Mouse (Mus musculus): ENCODE measurements at regions not wholly inside any gene's neighbourhood (a gene's known extent, or its start where the extent isn't known, plus 50 kb on each side); places are given as distances from the start of the nearest gene placed in this dataset.

DNA sequence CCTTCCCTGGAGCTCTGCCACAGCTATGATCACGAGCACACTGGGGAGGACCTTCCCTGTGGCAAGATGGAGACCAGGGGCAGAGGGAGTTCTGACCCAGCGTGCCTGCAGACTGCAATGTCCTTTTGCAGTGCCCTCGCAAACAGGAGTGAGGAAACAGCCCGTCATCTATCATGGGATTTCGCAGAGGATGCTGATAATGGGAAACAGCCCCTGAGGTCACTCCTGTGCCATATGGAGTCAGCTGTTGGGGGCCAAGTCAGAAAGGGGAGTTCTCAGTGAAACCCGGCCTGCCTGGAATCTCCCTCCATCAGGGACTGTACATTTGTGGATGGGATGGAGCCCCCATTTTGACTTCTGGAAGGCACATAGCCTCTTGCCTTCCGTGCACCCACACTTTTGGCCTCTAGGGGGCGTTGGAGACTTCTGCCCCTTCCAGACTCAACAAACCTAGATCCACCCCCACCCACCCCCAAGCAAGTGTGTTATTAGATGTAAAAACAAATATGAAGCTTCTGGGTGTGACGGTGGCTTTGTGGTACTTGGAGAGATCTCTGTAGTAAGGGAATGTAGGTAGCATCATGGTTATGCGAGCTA, 98.1 kb downstream of the Kdr start:
- DNase-seq: peak; percentile 23

DNA sequence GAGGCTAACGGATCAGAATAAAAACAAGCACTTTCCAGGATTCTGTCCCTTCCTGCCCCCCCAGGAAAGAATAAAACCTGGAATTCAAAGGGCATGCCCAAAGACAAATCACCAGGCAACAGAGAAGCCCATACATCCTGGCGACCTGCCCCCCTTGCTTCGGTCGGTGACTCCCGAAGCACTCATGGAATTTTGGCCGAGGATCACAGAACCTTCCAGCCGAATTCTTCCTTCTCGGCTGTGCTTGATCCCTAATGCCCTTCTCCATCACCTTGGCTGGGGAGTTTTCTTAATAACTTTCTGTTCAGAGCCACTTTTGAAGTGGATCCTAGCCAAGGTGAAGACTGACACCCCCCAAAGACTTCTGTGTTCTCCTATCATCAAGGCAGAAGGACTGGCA, 99.9 kb downstream of the Kdr start:
- no peak for DNase-seq

- DNase-seq: no peak
These were observed 100.7 kb downstream of the Kdr start for GRCm38 (mm10) chr5:75877609-75877971.

- peak; percentile 22 for DNase-seq
These were observed 101.2 kb downstream of the Kdr start for GRCm38 (mm10) chr5:75876871-75877608.

DNA sequence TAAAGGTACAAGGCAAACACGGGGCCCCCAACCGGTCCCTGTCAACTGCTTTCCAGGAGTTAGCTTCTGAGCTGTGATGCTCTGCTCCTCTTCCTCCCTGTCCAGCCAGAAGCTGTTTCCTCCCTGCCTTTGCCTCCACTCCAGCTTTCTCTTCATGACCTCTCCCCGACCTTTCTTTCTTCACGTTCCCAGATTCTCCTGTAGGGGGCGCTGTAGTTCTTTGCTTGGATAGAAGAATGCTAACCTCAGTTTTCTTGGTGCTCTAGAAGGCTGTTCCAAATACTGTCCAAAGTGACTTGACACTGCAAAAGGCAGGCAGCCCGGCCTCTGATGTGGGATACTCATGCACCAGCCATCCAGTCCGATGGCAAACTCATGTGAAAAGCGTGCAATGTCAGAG, 107.1 kb downstream of the Kdr start:
- peak; percentile 89 for DNase-seq

DNA sequence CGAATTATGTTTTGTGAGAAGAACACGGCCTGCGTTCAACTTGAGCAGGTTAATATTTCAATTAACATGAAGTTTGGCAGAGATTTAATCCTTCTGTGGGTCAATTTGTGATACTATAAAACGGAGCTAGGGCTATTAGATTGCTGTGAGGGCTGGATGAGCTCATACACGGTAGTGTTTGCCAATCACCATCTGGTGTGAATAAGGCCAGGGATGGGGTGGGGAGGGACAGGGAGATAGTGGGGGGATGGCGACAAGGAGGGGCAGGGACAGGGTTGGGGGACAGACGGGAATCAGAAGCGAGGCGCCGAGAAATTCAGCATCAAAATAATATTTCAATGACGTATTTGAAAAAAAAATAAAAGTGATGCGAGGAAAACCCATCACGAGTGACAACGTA, 107.6 kb downstream of the Kdr start:
- no peak for DNase-seq

- DNase-seq: no peak
These were observed 108.7 kb downstream of the Kdr start for GRCm38 (mm10) chr5:75869535-75869934.

DNA sequence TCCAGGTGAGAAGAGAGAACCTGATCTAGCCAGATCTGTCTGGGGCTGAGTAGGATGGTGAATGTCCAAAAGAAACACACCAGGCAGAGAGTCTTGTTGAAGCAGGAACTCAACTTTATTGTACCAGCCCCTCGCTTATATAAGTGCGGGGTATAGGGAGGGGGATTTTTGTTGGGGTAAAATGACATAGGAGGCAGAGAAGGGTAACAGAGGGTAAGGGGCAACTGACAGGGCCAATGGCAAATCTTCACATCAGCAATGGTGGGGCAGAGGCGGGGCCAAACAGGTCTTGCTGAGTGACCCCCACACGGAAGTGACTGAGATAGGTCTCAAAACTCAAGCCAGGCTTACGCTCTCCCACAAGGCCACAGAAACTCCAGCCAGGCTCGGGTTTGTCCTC, 113.2 kb downstream of the Kdr start:
- DNase-seq: no peak

- no peak for DNase-seq
These were observed 114.9 kb downstream of the Kdr start for GRCm38 (mm10) chr5:75863358-75863757.

DNA sequence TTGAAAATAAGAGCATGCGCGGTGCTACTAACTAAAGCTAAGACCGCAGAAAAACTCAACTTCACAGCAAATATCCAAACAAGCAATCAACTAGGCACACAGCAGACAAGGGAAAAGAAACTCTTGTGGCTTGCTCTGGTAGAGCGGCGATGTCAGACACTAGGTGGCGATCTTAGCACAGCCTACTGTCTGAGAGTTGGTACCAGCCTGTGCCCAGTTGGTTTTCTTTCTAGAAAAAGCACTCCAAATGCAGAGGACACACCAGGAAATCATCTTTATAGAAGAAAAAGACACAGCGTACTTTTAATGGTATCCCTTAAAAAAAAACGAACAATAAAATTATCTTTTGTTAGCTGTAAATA, 115.6 kb downstream of the Kdr start:
- DNase-seq: peak; percentile 74

DNA sequence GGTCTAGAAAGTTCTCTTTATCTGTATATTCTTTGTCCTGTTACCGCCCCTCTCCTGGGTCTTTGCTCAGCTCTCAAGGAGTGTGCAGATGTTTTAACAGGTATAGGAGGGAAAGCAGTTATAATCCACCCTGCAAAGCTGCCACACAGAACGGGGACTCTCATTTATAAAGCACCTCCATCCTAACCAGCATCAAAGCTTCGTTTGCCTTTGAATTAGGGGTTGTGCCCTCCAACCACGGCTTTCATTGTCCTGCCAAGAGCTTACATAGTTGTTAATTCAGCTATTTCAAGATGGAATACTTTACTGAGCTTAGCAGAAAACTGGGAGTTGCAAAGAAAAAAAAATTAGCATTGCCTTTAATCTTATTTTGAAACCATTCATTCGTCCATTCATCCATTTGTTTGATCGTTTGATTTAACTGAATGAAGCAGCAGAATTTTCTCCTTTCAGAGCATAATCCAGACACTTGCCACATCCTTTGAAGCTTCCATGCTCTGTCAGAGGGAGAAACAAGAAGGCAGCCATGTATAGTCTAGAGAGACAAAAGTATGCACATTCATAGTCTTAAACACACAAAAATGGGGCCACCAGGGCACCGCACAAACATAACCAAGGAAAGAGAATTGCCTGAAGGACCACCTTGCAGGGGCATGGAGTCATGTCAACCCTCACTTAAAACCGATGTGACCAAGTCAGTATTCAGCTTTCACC, 116.2 kb downstream of the Kdr start:
- DNase-seq: no peak

DNA sequence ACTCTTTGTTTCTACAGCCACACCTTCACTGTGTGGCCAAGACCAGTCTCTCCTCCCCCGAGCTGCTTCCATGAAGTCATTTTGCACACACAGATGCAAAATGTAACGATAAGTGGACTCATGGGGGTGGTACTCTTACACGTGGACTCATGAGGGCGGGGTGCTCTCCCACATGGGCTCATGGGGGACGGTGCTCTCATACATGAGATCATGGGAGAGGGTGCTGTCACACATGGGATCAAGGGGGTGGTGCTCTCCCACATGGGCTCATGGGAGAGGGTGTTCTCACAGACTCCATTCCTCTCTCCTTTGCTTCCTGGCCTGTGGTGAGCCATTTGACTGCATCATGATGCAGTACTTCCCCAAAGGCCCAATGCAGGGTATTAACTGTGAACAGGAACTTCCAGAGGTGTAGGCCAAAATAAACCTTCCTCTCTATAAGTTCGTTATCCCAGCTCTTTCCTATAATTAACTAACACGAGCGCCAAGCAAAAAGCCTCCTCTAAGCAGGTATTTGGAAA, 118.9 kb downstream of the Kdr start:
- no peak for DNase-seq

DNA sequence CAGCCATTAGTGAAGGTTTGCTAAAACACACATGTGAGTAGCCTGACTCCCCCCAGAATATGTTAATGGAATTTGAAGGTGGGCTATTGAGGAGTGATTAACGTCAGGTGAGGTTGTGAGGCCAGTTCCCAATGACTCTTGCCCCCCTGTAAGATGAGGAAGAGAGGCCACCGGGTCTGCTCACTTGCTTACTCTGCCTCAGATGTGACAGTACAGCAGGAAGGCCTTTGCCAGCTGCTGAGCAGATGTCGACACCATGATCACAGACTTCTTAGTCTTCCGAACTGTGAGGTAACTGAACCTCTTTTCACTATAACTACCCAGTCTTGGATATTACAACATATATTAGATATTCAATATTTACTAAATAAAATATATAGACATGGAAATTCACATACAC, 127.4 kb downstream of the Kdr start:
- DNase-seq: no peak

DNA sequence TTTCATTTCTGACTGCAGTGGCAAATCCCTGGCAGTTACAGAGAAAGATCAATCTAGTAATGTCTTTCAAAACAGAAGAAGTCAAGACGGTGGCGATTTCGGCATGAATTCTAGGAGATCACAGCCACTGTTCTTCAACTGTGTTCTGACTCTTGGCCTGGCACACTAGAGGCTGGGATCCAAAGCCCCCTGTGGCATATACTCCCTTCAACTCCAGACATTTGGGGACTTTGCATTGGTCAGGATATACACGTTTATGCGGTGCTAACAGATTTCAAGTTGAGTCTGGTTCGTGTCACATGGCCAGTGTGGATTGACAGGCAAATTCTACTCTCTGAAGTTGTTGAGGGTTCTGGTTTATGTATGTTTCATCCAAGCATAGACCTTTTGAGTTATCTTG, 130.3 kb downstream of the Kdr start:
- DNase-seq: no peak

- DNase-seq: no peak
These were observed 130.9 kb downstream of the Kdr start for GRCm38 (mm10) chr5:75847341-75847740.

DNA sequence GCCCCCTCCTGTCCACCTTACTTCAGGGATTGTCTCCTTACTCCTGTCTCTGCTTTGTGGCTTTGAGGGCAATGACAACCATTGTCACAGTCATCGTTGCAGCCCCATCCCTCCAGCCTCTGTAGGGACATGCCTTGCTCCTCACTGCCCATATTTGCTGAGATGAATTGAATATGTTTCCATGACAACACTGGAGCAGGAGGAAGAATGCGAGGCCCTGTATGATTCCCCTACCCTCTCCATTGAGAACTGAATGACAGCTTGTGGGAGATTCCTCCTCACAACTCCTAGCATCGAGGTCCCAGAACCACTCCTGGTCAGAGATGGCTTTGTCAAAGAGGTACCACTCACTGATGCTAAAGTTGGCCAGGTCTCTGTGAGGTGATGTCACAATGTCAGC, 132.2 kb downstream of the Kdr start:
- DNase-seq: no peak

DNA sequence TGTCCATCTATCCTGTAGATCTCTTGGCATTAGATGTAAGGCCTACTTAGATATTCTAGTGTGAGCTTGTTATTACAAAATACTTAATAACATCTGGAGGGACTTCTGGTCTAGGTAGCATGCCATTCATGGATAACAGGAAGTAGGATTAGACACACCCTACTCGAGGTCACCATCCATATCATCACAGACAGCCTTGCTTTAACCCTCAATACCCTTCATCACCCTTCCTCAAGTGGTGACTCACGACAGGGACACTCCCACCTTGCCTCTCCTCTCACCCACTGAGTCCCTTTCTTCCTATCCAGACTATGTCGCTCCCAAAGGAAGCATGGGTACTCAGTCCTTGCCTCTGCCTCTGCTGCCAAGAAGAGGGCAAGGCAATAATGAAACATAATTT, 134.5 kb downstream of the Kdr start:
- DNase-seq: no peak

- no peak for DNase-seq
These were observed 137.8 kb downstream of the Kdr start for GRCm38 (mm10) chr5:75840421-75840820.

DNA sequence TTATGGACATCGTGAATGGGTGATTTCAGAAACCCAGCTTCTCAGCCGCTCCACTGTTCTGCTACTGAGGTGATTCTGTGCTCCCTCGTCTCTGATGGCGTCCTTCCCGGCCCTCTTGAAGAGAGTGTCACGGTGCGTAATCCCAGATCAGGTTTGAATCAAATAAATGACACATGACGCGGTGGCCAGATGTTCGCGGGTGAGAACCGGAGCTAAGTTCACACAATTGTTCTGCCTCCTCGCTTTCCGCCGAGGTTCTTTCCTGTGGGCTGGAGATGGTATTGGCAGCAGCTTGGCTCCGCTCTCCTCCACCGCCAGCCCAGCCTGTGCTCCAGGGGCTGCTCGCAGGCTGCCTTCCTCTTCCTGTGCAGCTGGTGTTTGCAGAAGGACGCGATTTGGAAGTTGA, 142.7 kb downstream of the Kdr start:
- DNase-seq: peak; percentile 73

- peak; percentile 84 for DNase-seq
These were observed 143.3 kb downstream of the Kdr start for GRCm38 (mm10) chr5:75834766-75835555.

GRCm38 (mm10) chr5:75832341-75832740, 145.9 kb downstream of the Kdr start:
- peak; percentile 32 for DNase-seq

DNA sequence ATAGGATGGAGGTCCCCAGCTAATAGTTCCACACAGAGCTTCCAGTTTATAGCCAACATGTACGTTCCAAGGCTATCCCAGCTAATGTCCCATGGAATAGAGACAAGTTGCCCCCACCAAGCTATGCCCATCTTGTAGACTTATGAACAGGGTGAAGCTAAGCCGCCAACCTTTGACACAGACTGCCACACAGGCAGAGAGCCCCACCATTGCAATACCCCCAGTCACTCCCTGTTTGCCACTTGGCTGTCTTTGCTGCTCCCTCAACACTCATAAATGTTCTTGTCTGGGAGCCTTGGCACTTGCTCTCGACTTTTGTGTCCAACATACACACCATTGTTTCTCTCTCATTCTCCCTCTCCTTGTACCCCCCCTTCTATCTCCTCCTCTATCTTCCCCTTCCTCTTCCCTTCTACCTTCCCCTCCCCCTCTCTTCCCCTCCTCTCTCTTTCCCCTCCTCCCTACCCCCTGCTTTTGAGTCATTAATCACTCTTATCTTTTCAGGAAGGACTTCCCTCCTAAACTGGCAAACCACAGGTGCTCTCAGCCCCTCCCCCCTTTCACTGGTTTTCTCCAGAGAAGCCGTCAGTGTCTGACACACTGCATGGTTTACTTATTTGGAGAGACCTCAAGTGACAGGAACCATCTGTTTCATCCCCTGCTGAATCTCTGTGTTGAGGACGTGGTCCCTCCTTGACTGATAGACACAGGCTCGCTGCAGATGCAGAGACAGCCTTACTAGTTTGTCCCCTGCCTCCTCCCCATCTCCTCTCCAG, 148.2 kb downstream of the Kdr start:
- peak; percentile 21 for DNase-seq

- no peak for DNase-seq
These were observed 149.9 kb downstream of the Kdr start for GRCm38 (mm10) chr5:75828332-75828731.

All from lung, postnatal 36 days (tissue).